Mouse (Mus musculus): ENCODE results near the gene Cnot4. TPM values are rescaled to one million over a fixed set of nuclear protein-coding genes. Genes with fewer than 3 reads are reported as not detected.
A peak's percentile ranks its signal among the peaks of the same experiment; 100 is the strongest.
"Not testable (repeated sequence)": the region's sequence is repeated elsewhere in the genome, so short reads cannot be mapped to it uniquely, and the experiment has no call there.

Cnot4 gene
- 10 to 100 TPM; 36.7 to 47.7 (median 39.9) TPM for total RNA-seq (2022)

DNA sequence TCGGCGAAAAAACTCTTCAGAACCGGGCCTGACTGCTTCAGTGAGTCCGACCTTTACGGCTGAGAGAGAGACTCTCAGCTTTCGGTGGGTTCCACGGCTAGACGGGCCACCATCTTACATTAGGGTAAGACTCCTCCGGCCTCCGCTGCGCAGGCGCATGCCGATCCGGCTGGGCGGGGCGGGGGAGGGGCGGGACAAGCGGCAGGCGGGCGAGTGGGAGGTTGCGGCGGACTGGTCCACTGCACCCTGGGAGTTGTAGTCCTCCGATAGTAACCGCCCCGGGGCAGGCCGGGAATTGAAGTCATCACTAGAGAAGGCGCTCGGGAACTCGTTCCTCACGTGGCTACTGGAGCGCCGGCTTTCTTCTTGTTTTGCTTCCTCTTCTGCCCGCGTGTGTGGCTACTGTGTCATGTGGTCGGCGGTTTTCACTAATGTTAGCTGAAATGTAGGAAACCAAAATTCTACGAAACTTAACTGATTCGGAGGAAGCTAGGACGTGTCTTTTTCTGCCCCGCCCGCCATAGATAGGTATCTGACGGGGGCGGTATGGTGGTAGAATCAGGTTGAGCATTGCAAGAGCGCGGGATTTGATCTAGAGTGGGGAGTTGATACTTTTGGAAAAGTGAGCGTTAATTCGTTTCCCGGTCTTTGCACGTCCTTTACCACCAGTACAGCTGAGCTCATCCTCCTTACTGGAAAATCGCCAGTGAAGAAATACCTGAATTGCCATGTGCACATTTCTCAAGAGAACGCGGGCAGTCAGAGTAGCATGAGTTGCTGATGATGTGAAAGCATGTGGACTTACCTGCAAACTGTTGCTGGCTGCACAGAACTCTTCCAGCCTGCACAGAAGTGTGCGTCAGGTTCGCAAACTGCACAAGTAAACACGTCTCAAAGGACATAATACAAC lies at the start of gene Cnot4:
Cnot4 (minus strand) TSS at position 146 of the 910 bp plus-strand sequence.
- DNase-seq (ENCODE audit: low spot score in 2 of 2), result peak; percentile 95 to 98

DNA sequence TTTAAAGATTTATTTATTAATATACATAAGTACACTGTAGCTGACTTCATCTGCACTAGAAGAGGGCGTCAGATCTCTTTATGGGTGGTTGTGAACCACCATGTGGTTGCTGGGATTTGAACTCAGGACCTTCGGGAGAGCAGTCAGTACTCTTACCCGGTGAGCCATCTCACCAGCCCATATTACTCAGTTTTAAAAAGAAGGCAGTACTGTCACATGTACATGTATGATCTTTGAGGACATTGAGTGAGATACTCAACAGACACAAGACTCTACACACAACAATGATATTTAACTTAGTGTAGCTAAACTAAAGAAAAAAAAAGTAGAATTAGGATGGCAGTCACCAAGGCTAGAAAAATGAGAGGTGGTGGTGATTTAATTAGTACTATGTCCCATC lies 45.8 kb upstream of the Cnot4 start:
- not testable (repeated sequence) for DNase-seq (ENCODE audit: low spot score in 2 of 2)

DNA sequence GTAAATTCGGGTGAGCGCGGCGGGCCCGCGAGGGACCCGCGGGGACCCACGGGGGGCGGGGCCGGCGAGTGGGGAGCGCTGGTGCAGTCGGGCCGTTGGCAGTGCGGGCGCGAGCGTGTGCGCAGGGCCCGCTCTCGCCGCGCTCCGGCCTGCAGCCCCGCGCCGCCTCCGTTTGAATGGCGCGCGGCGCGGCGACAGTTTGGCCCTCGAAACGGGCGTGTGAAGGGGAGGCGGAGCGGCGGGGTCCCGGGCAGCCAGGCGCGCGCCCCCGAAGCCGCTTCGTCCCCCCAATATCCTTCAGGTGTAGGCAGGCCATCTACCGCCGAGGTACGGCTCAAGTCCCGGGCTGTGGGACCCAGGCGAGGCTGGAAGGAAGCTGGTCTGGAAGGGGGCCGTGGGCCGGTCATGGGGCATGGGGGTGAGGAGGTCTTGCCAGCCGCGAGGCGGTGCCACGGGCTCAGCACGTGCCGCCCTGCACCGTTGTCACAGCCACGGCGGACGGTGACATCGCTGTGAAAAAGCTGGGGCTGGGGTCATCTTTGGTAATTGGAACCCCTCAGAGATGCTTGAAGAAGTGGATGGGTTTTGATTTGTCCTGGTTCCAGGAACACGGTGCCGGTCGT lies 44.2 kb upstream of the Cnot4 start:
- peak in 1 of 2 experiments; percentile 40 for DNase-seq (ENCODE audit: low spot score in 2 of 2)

DNA sequence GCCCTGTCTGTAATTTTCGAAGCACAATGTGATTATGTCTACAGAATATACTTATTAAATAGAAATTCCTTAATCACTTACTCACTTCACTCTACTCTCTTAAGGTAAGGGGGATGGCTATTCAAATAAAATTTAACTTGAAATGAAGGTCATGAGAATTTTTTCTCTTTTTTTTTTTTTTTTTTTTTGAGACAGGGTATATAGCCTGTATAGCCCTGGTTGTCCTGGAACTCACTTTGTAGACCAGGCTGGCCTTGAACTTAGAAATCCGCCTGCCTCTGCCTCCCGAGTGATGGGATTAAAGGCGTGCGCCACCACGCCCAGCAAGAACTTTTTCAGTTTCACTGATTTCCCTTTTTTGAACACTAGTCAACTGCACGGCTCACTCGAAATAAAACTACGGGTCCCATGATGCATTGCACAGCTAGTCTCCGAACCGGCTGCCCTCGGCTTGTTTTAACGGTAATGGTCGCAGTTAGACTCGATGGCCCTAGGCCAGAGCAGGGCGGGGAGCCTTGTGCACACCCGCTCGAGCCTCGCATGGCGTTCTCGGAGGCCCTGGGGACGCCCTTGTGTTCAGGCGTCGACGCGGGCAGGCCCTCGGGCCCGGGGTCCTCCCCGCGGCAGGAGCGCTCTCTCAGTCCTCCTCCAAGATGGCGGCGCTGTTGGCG lies 43.6 kb upstream of the Cnot4 start, which contains the start of gene Nup205:
Nup205 (plus strand) TSS at position 443 of the 671 bp plus-strand sequence.
- DNase-seq (ENCODE audit: low spot score in 2 of 2), result peak; percentile 72 to 78

DNA sequence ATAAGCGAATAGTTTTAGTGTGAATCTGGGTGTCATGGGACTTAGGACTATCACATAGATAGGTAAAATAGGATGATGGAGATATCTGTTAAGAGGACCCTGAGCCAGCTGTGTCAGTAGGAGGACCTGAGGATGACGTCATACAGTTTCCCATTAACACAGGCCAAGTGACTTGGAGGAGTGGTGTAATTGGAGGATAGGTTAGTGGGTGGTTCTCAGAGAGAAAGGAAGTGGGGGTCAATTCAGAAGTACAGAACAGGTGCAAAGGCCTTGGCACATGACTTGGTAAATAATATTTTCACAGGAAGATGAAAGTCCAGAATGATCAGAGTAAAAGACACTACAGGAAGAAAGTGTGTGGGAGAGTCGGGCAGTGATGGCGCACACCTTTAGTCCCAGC lies 39.7 kb upstream of the Cnot4 start:
- DNase-seq (ENCODE audit: low spot score in 2 of 2), result no peak

DNA sequence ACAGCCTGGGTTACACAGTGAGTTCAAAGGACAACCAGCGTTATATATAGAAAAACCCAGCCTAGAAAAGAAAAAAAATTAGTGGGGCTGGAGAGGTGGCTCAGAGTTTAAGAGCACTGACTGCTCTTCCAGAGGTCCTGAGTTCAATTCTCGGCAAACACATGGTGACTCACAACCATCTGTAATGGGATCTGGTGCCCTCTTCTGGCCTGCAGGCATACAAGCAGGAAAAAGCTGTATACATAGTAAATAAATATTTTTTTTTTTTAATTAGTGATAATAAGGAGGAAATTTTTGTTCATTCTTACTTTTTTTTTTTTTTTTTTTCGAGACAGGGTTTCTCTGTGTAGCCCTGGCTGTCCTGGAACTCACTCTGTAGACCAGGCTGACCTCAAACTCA lies 38.5 kb upstream of the Cnot4 start:
- not testable (repeated sequence) for DNase-seq (ENCODE audit: low spot score in 2 of 2)

DNA sequence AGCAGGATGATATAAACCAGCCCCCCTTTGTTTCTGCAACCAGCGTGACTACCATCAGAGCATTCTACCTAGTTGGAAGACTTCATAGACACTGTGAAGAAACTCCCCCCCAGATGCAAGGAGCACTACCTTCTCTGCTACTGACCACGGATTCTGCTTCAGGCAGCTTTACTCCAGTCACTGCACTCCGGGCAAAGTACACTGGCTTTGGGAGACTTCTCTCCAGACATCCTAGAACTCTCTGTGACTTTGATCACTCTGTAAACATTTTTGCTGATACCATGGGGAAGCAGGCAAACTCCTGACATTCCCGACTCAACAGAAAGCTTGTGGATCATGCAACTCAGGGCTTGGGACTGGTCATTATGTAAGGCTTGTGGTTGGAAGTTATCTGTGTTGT lies 35.7 kb upstream of the Cnot4 start:
- no peak for DNase-seq (ENCODE audit: low spot score in 2 of 2)

DNA sequence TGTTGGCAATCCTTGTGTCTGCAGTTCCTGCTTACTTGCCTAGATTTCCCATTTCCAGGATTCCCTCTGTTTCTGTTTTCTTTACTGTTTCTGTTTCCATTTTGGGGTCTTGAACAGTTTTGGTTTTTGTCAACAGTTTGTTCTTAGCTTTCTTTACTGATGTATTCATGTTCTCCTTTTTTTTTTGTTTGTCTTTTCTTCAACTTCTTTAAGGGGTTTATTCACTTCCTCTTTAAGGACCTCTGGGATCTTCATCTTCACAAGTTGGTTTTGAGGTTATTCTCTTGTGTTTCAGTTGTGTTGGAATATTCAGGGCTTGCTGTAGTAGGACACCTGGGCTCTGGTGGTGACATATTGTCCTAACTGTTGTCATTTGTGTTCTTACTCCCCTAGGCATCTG lies 21.0 kb upstream of the Cnot4 start:
- DNase-seq (ENCODE audit: low spot score in 2 of 2), result no peak

DNA sequence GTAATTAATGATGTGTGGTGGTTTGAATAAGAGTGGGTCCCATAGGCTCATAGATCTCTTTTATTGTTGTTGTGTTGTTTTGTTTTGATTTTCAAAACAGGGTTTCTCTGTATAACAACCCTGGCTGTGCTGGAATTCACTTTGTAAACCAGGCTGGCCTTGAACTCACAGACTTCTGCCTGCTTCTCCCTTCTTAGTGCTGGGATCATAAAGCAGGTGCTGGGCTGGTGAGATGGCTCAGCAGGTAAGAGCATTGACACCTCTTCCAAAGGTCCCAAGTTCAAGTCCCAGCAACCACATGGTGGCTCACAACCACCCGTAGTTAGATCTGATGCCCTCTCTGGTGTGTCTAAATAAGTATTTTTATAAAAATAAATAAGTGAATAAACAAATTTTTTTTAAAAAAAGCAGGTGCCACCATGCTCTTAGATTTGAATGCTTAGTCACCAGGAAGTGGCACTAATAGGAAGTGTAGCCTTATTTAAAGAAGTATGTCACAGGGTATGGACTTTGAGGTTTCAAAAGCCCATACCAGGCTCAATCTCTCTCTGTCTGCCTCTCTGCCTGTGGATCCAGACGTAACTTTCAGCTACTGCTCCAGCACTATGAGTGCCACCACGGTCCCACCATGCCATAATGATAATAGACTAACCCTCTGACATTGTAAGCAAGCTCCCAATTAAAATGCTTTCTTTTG lies 14.3 kb upstream of the Cnot4 start:
- no peak for DNase-seq (ENCODE audit: low spot score in 2 of 2)

DNA sequence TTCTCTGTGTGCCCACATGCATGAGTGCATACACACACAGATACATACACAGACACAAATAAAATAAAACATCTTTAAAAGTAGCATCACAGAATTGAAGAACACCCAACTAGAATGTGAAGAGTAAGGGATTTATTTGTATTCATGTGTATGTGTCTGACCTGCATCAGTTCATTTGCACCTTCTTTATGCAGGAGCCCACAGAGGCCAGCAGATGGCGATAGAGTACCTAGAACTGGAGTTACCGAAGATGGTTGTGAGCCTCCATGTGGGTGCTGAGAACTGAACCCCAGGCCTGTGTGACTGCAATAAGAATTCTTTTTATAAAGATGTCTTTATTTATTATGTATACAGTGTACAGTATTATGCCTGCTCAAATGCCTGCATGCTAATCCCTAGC lies 12.0 kb upstream of the Cnot4 start:
- no peak for DNase-seq (ENCODE audit: low spot score in 2 of 2)

DNA sequence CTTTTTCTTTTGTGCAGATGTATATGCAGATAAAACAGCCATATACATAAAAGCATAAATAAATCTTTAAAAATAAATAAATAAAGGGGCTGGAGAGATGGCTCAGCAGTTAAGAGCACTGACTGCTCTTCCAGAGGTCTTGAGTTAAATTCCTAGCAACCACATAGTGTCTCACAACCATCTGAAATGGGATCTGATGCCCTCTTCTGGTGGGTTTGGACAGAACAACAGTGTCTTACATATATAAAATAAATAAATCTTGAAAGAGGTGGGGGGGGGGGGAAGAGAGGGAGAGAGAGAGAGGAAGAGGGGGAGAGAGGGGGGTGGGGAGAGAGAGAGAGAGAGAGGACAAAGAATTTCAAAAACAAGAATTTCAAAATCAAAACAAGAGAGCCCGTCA lies 6.8 kb upstream of the Cnot4 start:
- DNase-seq (ENCODE audit: low spot score in 2 of 2), result no peak

DNA sequence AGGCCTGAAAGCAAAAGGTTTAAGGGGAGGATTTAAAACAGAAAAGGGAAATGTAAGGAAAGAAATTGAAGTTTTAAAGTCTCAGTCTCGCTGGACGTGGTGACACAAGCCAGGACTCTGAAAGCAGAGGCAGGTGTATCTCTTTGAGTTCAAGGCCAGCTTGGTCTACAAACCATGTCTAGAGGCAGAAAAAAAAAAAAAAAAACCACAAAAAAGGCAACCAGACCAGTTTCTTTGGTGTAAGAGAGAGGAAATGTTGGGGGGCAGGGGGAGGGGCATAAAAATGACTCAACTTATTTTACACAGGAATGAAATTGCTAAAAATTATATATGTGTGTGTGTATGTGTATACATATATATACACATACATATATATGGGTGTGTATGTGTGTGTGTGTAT lies 1.3 kb upstream of the Cnot4 start:
- DNase-seq (ENCODE audit: low spot score in 2 of 2), result no peak

DNA sequence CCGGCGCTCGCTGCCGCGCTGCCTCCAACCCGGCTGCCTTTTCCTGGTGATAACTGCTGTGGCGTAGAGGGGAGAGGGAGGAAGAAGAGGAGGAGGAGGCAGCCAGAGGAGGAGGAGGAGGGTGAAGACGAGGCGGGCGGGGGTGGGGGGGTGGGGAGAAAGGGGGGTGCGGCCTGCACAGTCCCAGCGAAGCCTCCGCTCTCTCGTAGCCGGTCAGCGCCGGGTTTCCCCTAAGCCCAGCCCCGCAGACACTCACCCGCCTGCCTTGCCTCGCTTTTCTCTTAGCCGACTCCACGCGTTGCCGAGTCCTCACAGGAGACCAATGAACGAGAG lies 312 bp downstream of the Cnot4 start:
- no peak for DNase-seq (ENCODE audit: low spot score in 2 of 2)

DNA sequence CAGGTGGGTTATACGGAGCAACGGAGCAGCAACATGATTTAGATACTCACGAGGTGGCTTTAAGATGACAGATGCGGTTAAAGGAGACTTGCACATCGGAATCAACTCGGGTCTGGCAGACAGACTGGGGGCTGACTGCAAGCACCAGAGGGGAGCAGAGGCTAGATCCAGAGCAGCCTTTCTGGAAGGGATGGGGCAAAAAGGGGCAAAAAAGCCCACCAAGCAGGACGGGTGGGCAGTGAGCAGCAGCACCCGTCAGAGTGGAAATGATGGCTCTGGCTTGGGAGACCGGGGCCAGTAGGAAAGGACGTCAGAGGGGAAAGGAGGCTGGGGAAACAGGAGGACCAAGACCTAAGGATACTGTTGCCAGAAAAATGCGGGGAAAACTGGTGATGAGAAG lies 718 bp downstream of the Cnot4 start:
- no peak for DNase-seq (ENCODE audit: low spot score in 2 of 2)

DNA sequence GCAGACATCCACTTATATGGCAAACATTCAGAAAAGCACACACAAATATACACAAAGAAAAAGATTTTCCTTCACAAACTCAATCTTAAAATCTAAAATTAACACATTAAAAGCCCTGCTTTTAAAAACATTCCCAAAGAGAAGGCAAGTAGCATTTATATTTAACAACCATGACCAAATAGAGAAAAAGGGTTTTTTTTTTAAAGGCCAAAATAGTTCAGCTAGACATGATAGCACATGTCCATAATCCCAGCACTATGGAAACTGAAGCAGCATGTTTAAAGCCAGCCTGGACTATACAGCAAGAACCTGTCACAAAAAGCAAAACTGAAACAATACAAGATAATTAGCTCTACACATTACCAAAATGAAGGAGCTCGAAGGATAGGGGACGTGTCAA lies 11.0 kb downstream of the Cnot4 start:
- DNase-seq (ENCODE audit: low spot score in 2 of 2), result no peak

DNA sequence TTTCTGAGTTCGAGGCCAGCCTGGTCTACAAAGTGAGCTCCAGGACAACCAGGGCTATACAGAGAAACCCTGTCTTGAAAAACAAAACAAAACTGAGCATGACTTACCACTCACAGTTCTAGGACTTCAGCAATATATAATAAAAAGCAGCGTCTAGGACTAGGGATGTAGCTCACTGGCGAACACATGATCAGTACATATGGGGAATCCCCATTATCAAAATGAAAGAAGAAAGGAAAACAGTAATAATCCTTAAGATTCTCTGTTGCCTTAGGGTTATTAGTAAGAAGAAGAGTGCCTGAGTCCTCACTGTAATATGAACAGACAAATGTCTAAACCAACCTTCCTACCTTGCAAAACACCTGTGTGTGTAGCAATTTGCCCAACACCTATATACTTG lies 11.6 kb downstream of the Cnot4 start:
- DNase-seq (ENCODE audit: low spot score in 2 of 2), result no peak

DNA sequence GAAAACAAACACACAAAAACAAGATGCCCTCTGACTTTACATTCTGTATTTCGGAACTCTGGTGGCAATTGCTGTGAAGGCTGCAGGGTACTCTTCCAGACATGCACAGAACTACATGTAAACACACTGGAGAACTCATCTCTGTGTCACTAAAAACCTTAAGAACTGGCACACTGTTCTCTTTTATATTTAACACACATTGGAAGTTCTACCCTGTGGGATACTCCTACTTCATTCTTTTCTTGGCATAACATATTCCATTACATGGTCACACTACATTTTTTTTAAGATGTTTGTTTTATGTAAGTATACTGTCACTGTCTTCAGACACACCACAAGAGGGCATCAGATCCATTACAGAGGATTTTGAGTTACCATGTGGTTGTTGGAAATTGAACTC lies 31.1 kb downstream of the Cnot4 start:
- no peak for DNase-seq (ENCODE audit: low spot score in 2 of 2)

DNA sequence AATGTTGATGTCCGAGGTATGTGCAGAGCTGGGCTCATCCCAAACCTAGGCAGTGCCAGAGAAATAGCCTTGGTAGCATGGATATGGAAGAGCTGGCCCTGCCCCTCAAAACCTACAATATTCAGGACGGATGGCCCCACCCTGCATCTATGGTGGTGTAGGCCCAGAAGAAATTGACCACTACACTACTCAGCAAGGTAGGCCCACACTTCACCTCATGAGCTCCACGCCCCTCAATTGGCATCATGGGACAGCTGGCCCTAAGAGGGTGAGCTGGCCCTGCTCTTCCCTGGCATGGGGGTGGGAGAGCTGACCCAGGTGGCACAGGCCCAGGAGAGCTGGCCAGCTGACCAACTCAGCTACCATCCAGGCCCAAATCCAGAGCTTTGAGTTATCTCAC lies 48.6 kb downstream of the Cnot4 start:
- no peak for DNase-seq (ENCODE audit: low spot score in 2 of 2)

DNA sequence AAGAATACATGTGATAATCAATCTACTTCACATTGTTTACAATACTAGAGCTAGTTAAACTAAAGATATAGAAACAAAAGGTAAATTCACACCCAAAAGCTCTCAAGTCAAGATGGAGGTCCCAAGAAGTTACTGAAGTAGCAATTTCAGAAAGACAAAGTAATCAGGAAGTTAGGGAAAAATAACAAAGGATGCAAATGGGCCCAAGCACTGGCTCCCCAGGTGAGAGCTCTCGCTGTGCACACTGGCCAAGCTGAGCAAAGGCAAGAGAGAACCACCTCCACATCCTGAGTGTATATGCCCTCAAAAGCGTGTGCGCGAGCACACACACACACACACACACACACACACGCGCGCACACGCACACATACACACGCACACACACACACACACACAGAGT lies 58.4 kb downstream of the Cnot4 start:
- no peak for DNase-seq (ENCODE audit: low spot score in 2 of 2)

DNA sequence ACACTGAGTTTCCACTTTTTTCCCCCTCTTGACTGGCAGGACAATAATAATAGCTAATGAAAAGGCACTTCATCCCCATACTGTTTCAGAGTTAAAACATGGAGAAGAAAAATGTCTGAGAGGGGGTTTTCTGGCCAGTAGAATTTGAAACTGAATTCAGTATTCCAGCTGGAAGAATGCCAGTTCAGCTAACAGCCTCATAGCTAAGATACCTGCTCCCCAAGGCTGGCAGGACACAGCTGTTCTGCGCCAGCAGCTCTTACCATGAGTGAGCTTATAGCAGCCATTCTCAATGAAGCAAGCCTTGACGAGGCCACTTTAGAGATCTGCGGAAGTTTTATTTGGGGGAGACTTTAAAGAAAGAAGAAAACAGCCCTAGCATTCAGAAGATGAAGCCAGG lies 62.3 kb downstream of the Cnot4 start:
- no peak for DNase-seq (ENCODE audit: low spot score in 2 of 2)

DNA sequence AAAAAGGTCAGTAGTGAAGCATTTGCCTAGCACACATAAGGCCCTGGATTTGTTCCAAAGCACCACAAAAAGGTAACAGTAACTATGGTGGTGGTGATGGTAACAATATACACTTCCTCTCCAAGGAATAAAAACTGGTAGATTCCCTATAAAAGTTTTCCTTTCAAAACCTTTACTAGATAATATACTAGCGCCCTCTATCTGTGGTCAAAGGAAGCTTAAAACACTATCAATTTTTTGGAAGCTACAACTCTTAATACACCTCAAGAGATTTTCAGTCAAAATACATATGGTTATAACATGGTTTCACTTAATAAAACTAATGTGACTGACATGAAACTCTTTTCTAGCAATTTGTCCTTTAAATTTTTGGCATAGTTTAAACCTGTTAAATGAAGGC lies 71.1 kb downstream of the Cnot4 start:
- no peak for DNase-seq (ENCODE audit: low spot score in 2 of 2)

DNA sequence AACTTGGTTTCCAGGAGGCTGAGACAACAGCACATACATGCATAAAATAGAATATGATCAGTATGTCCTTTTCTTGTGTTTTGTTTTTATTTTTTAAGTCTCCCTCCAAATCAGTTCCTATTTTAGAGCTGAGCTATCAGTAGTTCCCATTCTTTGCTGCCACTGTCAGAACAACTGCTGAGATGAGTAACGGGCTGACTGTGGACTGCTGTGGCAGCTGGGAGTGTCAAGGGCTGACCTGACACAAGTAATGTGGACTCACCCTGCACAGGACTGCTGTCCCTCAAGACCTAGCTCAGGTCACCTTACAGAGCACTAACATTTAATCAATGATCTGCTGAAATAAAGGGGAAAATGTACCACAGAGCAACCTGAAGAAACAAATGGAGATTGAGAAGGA lies 90.4 kb downstream of the Cnot4 start:
- DNase-seq (ENCODE audit: low spot score in 2 of 2), result no peak
